Mouse (Mus musculus): ENCODE measurements around the gene Qsox1. TPM values are rescaled to one million over a fixed set of nuclear protein-coding genes. Genes with fewer than 3 reads are reported as not detected.

Gene Qsox1
- polyA plus RNA-seq, 1 experiment = 113 TPM

DNA sequence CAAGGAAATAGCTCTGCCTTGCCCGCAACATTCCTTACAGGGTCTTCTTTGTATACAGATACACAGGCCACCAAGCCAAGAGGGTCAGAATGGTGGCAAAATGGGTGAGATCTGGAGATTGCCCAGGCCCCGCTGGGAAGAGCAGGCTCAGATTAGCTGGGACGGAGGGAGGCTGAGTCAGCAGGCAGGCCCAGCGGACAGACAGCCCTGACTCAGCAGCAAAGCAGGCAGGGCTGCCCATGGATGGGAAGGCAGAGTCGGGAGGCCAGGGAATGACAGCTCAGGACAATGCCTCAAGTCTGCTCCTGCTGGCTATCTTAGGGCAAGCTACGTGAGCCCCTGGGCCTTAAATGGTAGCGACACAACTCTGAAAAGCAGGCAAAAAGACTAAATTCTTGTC lies 26.8 kb downstream of the Qsox1 start:
- TF ChIP-seq POLR2A (IDR thresholded peaks at IDR 0.05; ENCODE audit: control insufficient read depth, low read depth, low read length) (no peak), CTCF (IDR thresholded peaks at IDR 0.05; ENCODE audit: control insufficient read depth, insufficient read depth, insufficient replicate concordance, low read depth, low read length) (no peak)
- H3K36me3 ChIP-seq (ENCODE audit: control insufficient read depth, insufficient read depth, low read length) = peaks cover 4% of the 10 kb centered on the region
- no peaks in the 10 kb centered on the region for H3K27me3 ChIP-seq (ENCODE audit: control insufficient read depth, insufficient read depth, low read length)
- H3K27ac ChIP-seq (ENCODE audit: control insufficient read depth, insufficient read depth, low read depth, low read length) = no peak overlapping the region
- H3K4me1 ChIP-seq (ENCODE audit: control insufficient read depth, insufficient read depth, low read length) = 0 out of 2 replicates have a peak, but pooled peaks cover 3% of the 10 kb centered on the region
- H3K4me3 ChIP-seq (ENCODE audit: control insufficient read depth, low read depth, low read length) = no peak overlapping the region

- Histone ChIP-seq H3K27me3 (ENCODE audit: control insufficient read depth, insufficient read depth, low read length) (no peaks in the 10 kb centered on the region), H3K36me3 (ENCODE audit: control insufficient read depth, insufficient read depth, low read length) (peaks cover 4% of the 10 kb centered on the region)
- TF ChIP-seq CTCF (IDR thresholded peaks at IDR 0.05; ENCODE audit: control insufficient read depth, insufficient read depth, insufficient replicate concordance, low read depth, low read length) (peak; percentile 60; the same call in 1 of the 2 replicates), POLR2A (IDR thresholded peaks at IDR 0.05; ENCODE audit: control insufficient read depth, low read depth, low read length) (no peak)
Measured at GRCm38 (mm10) chr1:155784343-155785205, 28.1 kb downstream of the Qsox1 start.

GRCm38 (mm10) chr1:155782382-155782781 lies 30.3 kb downstream of the Qsox1 start:
- Histone ChIP-seq H3K36me3 (ENCODE audit: control insufficient read depth, insufficient read depth, low read length) (peaks cover 10% of the 10 kb centered on the region), H3K27me3 (ENCODE audit: control insufficient read depth, insufficient read depth, low read length) (no peaks in the 10 kb centered on the region), H3K27ac (ENCODE audit: control insufficient read depth, insufficient read depth, low read depth, low read length) (no peak overlapping the region), H3K4me1 (ENCODE audit: control insufficient read depth, insufficient read depth, low read length) (0 out of 2 replicates have a peak, but pooled peaks cover 3% of the 10 kb centered on the region), H3K4me3 (ENCODE audit: control insufficient read depth, low read depth, low read length) (no peak overlapping the region)
- no peak for TF ChIP-seq CTCF (IDR thresholded peaks at IDR 0.05; ENCODE audit: control insufficient read depth, insufficient read depth, insufficient replicate concordance, low read depth, low read length)
- no peak for TF ChIP-seq POLR2A (IDR thresholded peaks at IDR 0.05; ENCODE audit: control insufficient read depth, low read depth, low read length)

More at GRCm38 (mm10) chr1:155784343-155785205, 28.1 kb downstream of the Qsox1 start:
- H3K4me3 ChIP-seq (ENCODE audit: control insufficient read depth, low read depth, low read length) = no peak overlapping the region
- 0 out of 2 replicates have a peak, but pooled peaks cover 3% of the 10 kb centered on the region for H3K4me1 ChIP-seq (ENCODE audit: control insufficient read depth, insufficient read depth, low read length)
- no peak overlapping the region for H3K27ac ChIP-seq (ENCODE audit: control insufficient read depth, insufficient read depth, low read depth, low read length)

- H3K4me1 ChIP-seq (ENCODE audit: control insufficient read depth, insufficient read depth, low read length) = no peaks in the 10 kb centered on the region
- no peak overlapping the region for H3K4me3 ChIP-seq (ENCODE audit: control insufficient read depth, low read depth, low read length)
- no peak overlapping the region for H3K27ac ChIP-seq (ENCODE audit: control insufficient read depth, insufficient read depth, low read depth, low read length)
- no peaks in the 10 kb centered on the region for H3K27me3 ChIP-seq (ENCODE audit: control insufficient read depth, insufficient read depth, low read length)
- peaks cover 6% of the 10 kb centered on the region for H3K36me3 ChIP-seq (ENCODE audit: control insufficient read depth, insufficient read depth, low read length)
- no peak for TF ChIP-seq CTCF (IDR thresholded peaks at IDR 0.05; ENCODE audit: control insufficient read depth, insufficient read depth, insufficient replicate concordance, low read depth, low read length)
- TF ChIP-seq POLR2A (IDR thresholded peaks at IDR 0.05; ENCODE audit: control insufficient read depth, low read depth, low read length) = no peak
Measured at GRCm38 (mm10) chr1:155777641-155778625, 34.8 kb downstream of the Qsox1 start.

- H3K36me3 ChIP-seq (ENCODE audit: control insufficient read depth, insufficient read depth, low read length) = no peaks in the 10 kb centered on the region
- H3K27ac ChIP-seq (ENCODE audit: control insufficient read depth, insufficient read depth, low read depth, low read length) = no peak overlapping the region
- no peaks in the 10 kb centered on the region for H3K4me1 ChIP-seq (ENCODE audit: control insufficient read depth, insufficient read depth, low read length)
- no peaks in the 10 kb centered on the region for H3K27me3 ChIP-seq (ENCODE audit: control insufficient read depth, insufficient read depth, low read length)
- no peak overlapping the region for H3K4me3 ChIP-seq (ENCODE audit: control insufficient read depth, low read depth, low read length)
- TF ChIP-seq CTCF (IDR thresholded peaks at IDR 0.05; ENCODE audit: control insufficient read depth, insufficient read depth, insufficient replicate concordance, low read depth, low read length) (no peak), POLR2A (IDR thresholded peaks at IDR 0.05; ENCODE audit: control insufficient read depth, low read depth, low read length) (no peak)
Measured at GRCm38 (mm10) chr1:155759167-155759566, 53.5 kb downstream of the Qsox1 start.

GRCm38 (mm10) chr1:155758711-155759110 lies 54.0 kb downstream of the Qsox1 start:
- Histone ChIP-seq H3K4me3 (ENCODE audit: control insufficient read depth, low read depth, low read length) (no peak overlapping the region), H3K4me1 (ENCODE audit: control insufficient read depth, insufficient read depth, low read length) (no peaks in the 10 kb centered on the region), H3K36me3 (ENCODE audit: control insufficient read depth, insufficient read depth, low read length) (no peaks in the 10 kb centered on the region), H3K27ac (ENCODE audit: control insufficient read depth, insufficient read depth, low read depth, low read length) (no peak overlapping the region), H3K27me3 (ENCODE audit: control insufficient read depth, insufficient read depth, low read length) (no peaks in the 10 kb centered on the region)
- TF ChIP-seq CTCF (IDR thresholded peaks at IDR 0.05; ENCODE audit: control insufficient read depth, insufficient read depth, insufficient replicate concordance, low read depth, low read length) (no peak), POLR2A (IDR thresholded peaks at IDR 0.05; ENCODE audit: control insufficient read depth, low read depth, low read length) (no peak)

GRCm38 (mm10) chr1:155757621-155758020 lies 55.1 kb downstream of the Qsox1 start:
- TF ChIP-seq POLR2A (IDR thresholded peaks at IDR 0.05; ENCODE audit: control insufficient read depth, low read depth, low read length) (no peak), CTCF (IDR thresholded peaks at IDR 0.05; ENCODE audit: control insufficient read depth, insufficient read depth, insufficient replicate concordance, low read depth, low read length) (no peak)
- Histone ChIP-seq H3K36me3 (ENCODE audit: control insufficient read depth, insufficient read depth, low read length) (no peaks in the 10 kb centered on the region), H3K4me1 (ENCODE audit: control insufficient read depth, insufficient read depth, low read length) (no peaks in the 10 kb centered on the region), H3K27ac (ENCODE audit: control insufficient read depth, insufficient read depth, low read depth, low read length) (no peak overlapping the region), H3K4me3 (ENCODE audit: control insufficient read depth, low read depth, low read length) (no peak overlapping the region), H3K27me3 (ENCODE audit: control insufficient read depth, insufficient read depth, low read length) (no peaks in the 10 kb centered on the region)

Data from testis, adult 2 months (tissue).